Mouse (Mus musculus) embryonic stem cell, embryonic (primary cell): ENCODE results near the gene Rrp15.
"Not testable (repeated sequence)": the region's sequence is repeated elsewhere in the genome, so short reads cannot be mapped to it uniquely, and the experiment has no call there.

ENCODE experiments used
- CTCF ChIA-PET, 4 experiments: fragments of 300-600 bp in 2 of 4; fragments of 350-600 bp in 2 of 4; sonication (Branson Sonifier 250); formaldehyde crosslinking; loops; one replicate each; lab custom pipeline; 2022; ENCODE audit warnings: inconsistent platforms in 2 of 4; lab: Charles Lee
- POLR2A ChIA-PET, 4 experiments: fragments of 300-600 bp in 2 of 4; fragments of 350-600 bp in 2 of 4; sonication (Branson Sonifier 250); formaldehyde crosslinking; loops; one replicate each; lab custom pipeline; 2022; ENCODE audit warnings: antibody characterized with exemption in 4 of 4, inconsistent platforms in 1 of 4; lab: Charles Lee

Rrp15 gene

GRCm38 (mm10) chr1:186748724-186749653 is at the start of gene Rrp15:
Gene Rrp15 (minus strand): TSS chr1:186749358.
- ChIA-PET CTCF (interaction anchor here in 2 of 4 experiments (0.6 to 1.4 kb wide), 3 partner anchors 11 to 1827 kb away, joined by 3 read pairs; no protein-coding TSS in a partner anchor), POLR2A (interaction anchor here in 3 of 4 experiments (0.5 to 10.6 kb wide), 38 partner anchors 9 to 602 kb away, joined by 3 to 116 read pairs (median 4); partner anchors contain the start of genes D1Pas1 (in 2 of the 3) and Tgfb2 (in 1 of the 3))

GRCm38 (mm10) chr1:186797991-186798390 is 48.8 kb upstream of the Rrp15 start:
- ChIA-PET POLR2A (no interaction called here), CTCF (no interaction called here)

- ChIA-PET CTCF (interaction anchor here in 1 of 4 experiments (0.9 kb wide), 1 partner anchor 11 kb away, joined by 3 read pairs; no protein-coding TSS in a partner anchor), POLR2A (no interaction called here)
Measured at GRCm38 (mm10) chr1:186785359-186785758, 36.2 kb upstream of the Rrp15 start.

- ChIA-PET POLR2A (interaction anchor here in 1 of 4 experiments (0.6 kb wide), 1 partner anchor 17 kb away, joined by 3 read pairs; no protein-coding TSS in a partner anchor), CTCF (no interaction called here)
Measured at GRCm38 (mm10) chr1:186780826-186781225, 31.7 kb upstream of the Rrp15 start.

GRCm38 (mm10) chr1:186773124-186773523 is 24.0 kb upstream of the Rrp15 start:
- CTCF ChIA-PET: interaction anchor here in 1 of 4 experiments (1.0 kb wide), 1 partner anchor 13 kb away, joined by 3 read pairs; no protein-coding TSS in a partner anchor

GRCm38 (mm10) chr1:186772547-186773077 is 23.5 kb upstream of the Rrp15 start:
- POLR2A ChIA-PET: no interaction called here
- CTCF ChIA-PET: interaction anchor here in 1 of 4 experiments (1.0 kb wide), 1 partner anchor 13 kb away, joined by 3 read pairs; no protein-coding TSS in a partner anchor

More at GRCm38 (mm10) chr1:186773124-186773523, 24.0 kb upstream of the Rrp15 start:
- POLR2A ChIA-PET: no interaction called here

GRCm38 (mm10) chr1:186772005-186772404 is 22.8 kb upstream of the Rrp15 start:
- ChIA-PET POLR2A (no interaction called here), CTCF (interaction anchor here in 2 of 4 experiments (0.6 kb wide), 2 partner anchors 829 to 1291 kb away, joined by 3 read pairs; no protein-coding TSS in a partner anchor)

- ChIA-PET POLR2A (interaction anchor here in 2 of 4 experiments (0.8 to 1.2 kb wide), 2 partner anchors 20 to 25 kb away, joined by 3 read pairs; no protein-coding TSS in a partner anchor), CTCF (interaction anchor here in 3 of 4 experiments (0.5 to 1.4 kb wide), 5 partner anchors 12 to 88 kb away, joined by 3 to 6 read pairs (median 3); no protein-coding TSS in a partner anchor)
Measured at GRCm38 (mm10) chr1:186770659-186771058, 21.5 kb upstream of the Rrp15 start.

- POLR2A ChIA-PET: no interaction called here
Measured at GRCm38 (mm10) chr1:186768392-186768791, 19.2 kb upstream of the Rrp15 start.

GRCm38 (mm10) chr1:186763451-186763850 is 14.3 kb upstream of the Rrp15 start:
- POLR2A ChIA-PET: interaction anchor here in 2 of 4 experiments (0.6 to 1.8 kb wide), 4 partner anchors 14 to 17 kb away, joined by 3 to 5 read pairs (median 3); partner anchors contain the start of gene Rrp15 (in 2 of the 2)
- CTCF ChIA-PET: not testable (repeated sequence)

More at GRCm38 (mm10) chr1:186768392-186768791, 19.2 kb upstream of the Rrp15 start:
- CTCF ChIA-PET: interaction anchor here in 2 of 4 experiments (0.7 kb wide), 2 partner anchors 32 to 46 kb away, joined by 3 to 5 read pairs; no protein-coding TSS in a partner anchor

- ChIA-PET CTCF (interaction anchor here in 2 of 4 experiments (0.5 to 1.4 kb wide), 3 partner anchors 12 to 617 kb away, joined by 3 to 4 read pairs (median 3); no protein-coding TSS in a partner anchor), POLR2A (interaction anchor here in 3 of 4 experiments (0.5 to 10.6 kb wide), 29 partner anchors 8 to 218 kb away, joined by 3 to 116 read pairs (median 4); partner anchors contain the start of genes D1Pas1 (in 1 of the 3) and Tgfb2 (in 1 of the 3))
Measured at GRCm38 (mm10) chr1:186749675-186750283, 621 bp upstream of the Rrp15 start.

- POLR2A ChIA-PET: interaction anchor here in 3 of 4 experiments (0.7 to 8.9 kb wide), 6 partner anchors 9 to 186 kb away, joined by 3 to 116 read pairs (median 4); partner anchors contain the start of gene Rrp15 (in 3 of the 3)
- CTCF ChIA-PET: no interaction called here
Measured at GRCm38 (mm10) chr1:186739828-186740227, 9.3 kb downstream of the Rrp15 start.

GRCm38 (mm10) chr1:186735537-186735936 is 13.6 kb downstream of the Rrp15 start:
- ChIA-PET POLR2A (interaction anchor here in 3 of 4 experiments (0.6 to 8.9 kb wide), 11 partner anchors 9 to 484 kb away, joined by 3 to 116 read pairs (median 4); partner anchors contain the start of genes Rrp15 (in 2 of the 3) and Tgfb2 (in 2 of the 3)), CTCF (no interaction called here)

GRCm38 (mm10) chr1:186733052-186733451 is 16.1 kb downstream of the Rrp15 start:
- ChIA-PET CTCF (no interaction called here), POLR2A (interaction anchor here in 1 of 4 experiments (8.9 kb wide), 1 partner anchor 17 kb away, joined by 116 read pairs; the partner anchor contains the start of gene Rrp15)

- ChIA-PET CTCF (interaction anchor here in 3 of 4 experiments (0.6 to 1.3 kb wide), 6 partner anchors 9 to 1526 kb away, joined by 3 to 5 read pairs (median 4); no protein-coding TSS in a partner anchor), POLR2A (interaction anchor here in 3 of 4 experiments (0.5 to 2.4 kb wide), 20 partner anchors 9 to 1623 kb away, joined by 3 to 30 read pairs (median 4); partner anchors contain the start of genes Rrp15 (in 3 of the 3), D1Pas1 (in 1 of the 3) and Iars2 (in 1 of the 3))
Measured at GRCm38 (mm10) chr1:186728778-186729177, 20.4 kb downstream of the Rrp15 start.

GRCm38 (mm10) chr1:186726117-186726516 is 23.0 kb downstream of the Rrp15 start:
- ChIA-PET CTCF (interaction anchor here in 2 of 4 experiments (0.6 to 1.2 kb wide), 2 partner anchors 13 to 568 kb away, joined by 3 to 4 read pairs; no protein-coding TSS in a partner anchor), POLR2A (interaction anchor here in 2 of 4 experiments (0.6 to 2.6 kb wide), 8 partner anchors 8 to 135 kb away, joined by 3 to 9 read pairs (median 3); partner anchors contain the start of gene Rrp15 (in 1 of the 2))

GRCm38 (mm10) chr1:186722299-186722698 is 26.9 kb downstream of the Rrp15 start:
- CTCF ChIA-PET: interaction anchor here (0.6 to 2.0 kb wide), 29 partner anchors 9 to 1178 kb away, joined by 3 to 14 read pairs (median 4); partner anchors contain the start of gene Tgfb2 (in 2 of the 4)
- POLR2A ChIA-PET: interaction anchor here in 3 of 4 experiments (0.6 to 2.5 kb wide), 10 partner anchors 9 to 279 kb away, joined by 3 to 10 read pairs (median 4); partner anchors contain the start of genes Rrp15 (in 2 of the 3) and Tgfb2 (in 1 of the 3)
